Mouse (Mus musculus): ENCODE results near the gene Hccs. TPM values are rescaled to one million over a fixed set of nuclear protein-coding genes. Genes with fewer than 3 reads are reported as not detected.

Gene Hccs
- polyA plus RNA-seq (2015; fragmentation: Nextera tagmentation; extraction: Ambion mirVana): 21.1 and 21.6 TPM in 2 replicates

- Histone ChIP-seq H3K9ac (ENCODE audit: low read length) (peak within 1 kb of the TSS; percentile 64), H3K27me3 (ENCODE audit: control insufficient read depth, insufficient read depth, low read length) (no peaks in the 10 kb centered on the region), H3K4me2 (replicated peaks; ENCODE audit: low read depth) (peak within 1 kb of the TSS; percentile 51), H3K27ac (replicated peaks) (peak within 1 kb of the TSS; percentile 84), H3K4me3 (ENCODE audit: low read depth, low read length) (peak within 1 kb of the TSS; percentile 56), H3K36me3 (ENCODE audit: control insufficient read depth, insufficient read depth, low read length) (no peaks in the 10 kb centered on the region), H3K4me1 (replicated peaks; ENCODE audit: control insufficient read depth, insufficient read depth) (no peaks in the 10 kb centered on the region), H3K9me3 (ENCODE audit: control insufficient read depth, low read length) (no peaks in the 10 kb centered on the region)
- 17% methylated on average over 71 of the region's 97 CpGs for WGBS
- DNase-seq (ENCODE audit: low spot score) (peak; percentile 91), ATAC-seq (ENCODE audit: low FRiP score, low TSS enrichment) (peak; percentile 100)
- no peak for TF ChIP-seq EP300 (optimal IDR thresholded peaks at IDR 0.05)
- no peak for TF ChIP-seq CTCF (IDR thresholded peaks at IDR 0.05; ENCODE audit: low read depth)
These were observed at the start of gene Hccs for GRCm38 (mm10) chrX:169319945-169320667. Gene Hccs (minus strand): TSS chrX:169320372.

- 52% methylated on average over 4 of the region's 4 CpGs for WGBS
- TF ChIP-seq EP300 (optimal IDR thresholded peaks at IDR 0.05) (no peak), CTCF (IDR thresholded peaks at IDR 0.05; ENCODE audit: low read depth) (no peak)
- no peak for DNase-seq (ENCODE audit: low spot score)
These were observed 37.1 kb upstream of the Hccs start for GRCm38 (mm10) chrX:169357146-169357772.

GRCm38 (mm10) chrX:169338213-169338612 is 18.0 kb upstream of the Hccs start:
- Histone ChIP-seq H3K4me1 (replicated peaks; ENCODE audit: control insufficient read depth, insufficient read depth) (no peaks in the 10 kb centered on the region), H3K9me3 (ENCODE audit: control insufficient read depth, low read length) (no peaks in the 10 kb centered on the region), H3K27me3 (ENCODE audit: control insufficient read depth, insufficient read depth, low read length) (no peaks in the 10 kb centered on the region), H3K27ac (replicated peaks) (no peak overlapping the region), H3K4me3 (ENCODE audit: low read depth, low read length) (no peak overlapping the region), H3K9ac (ENCODE audit: low read length) (no peak overlapping the region), H3K36me3 (ENCODE audit: control insufficient read depth, insufficient read depth, low read length) (no peaks in the 10 kb centered on the region), H3K4me2 (replicated peaks; ENCODE audit: low read depth) (no peak overlapping the region)
- no peak for ATAC-seq (ENCODE audit: low FRiP score, low TSS enrichment)
- TF ChIP-seq EP300 (optimal IDR thresholded peaks at IDR 0.05) (no peak), CTCF (IDR thresholded peaks at IDR 0.05; ENCODE audit: low read depth) (no peak)
- DNase-seq (ENCODE audit: low spot score): no peak
- 70% methylated on average over 3 of the region's 3 CpGs for WGBS

More at GRCm38 (mm10) chrX:169357146-169357772, 37.1 kb upstream of the Hccs start:
- no peak for ATAC-seq (ENCODE audit: low FRiP score, low TSS enrichment)
- Histone ChIP-seq H3K27ac (replicated peaks) (no peak overlapping the region), H3K9ac (ENCODE audit: low read length) (no peak overlapping the region), H3K4me3 (ENCODE audit: low read depth, low read length) (no peak overlapping the region), H3K27me3 (ENCODE audit: control insufficient read depth, insufficient read depth, low read length) (no peaks in the 10 kb centered on the region), H3K36me3 (ENCODE audit: control insufficient read depth, insufficient read depth, low read length) (no peaks in the 10 kb centered on the region), H3K4me2 (replicated peaks; ENCODE audit: low read depth) (no peak overlapping the region), H3K9me3 (ENCODE audit: control insufficient read depth, low read length) (no peaks in the 10 kb centered on the region), H3K4me1 (replicated peaks; ENCODE audit: control insufficient read depth, insufficient read depth) (no peaks in the 10 kb centered on the region)

GRCm38 (mm10) chrX:169337559-169337958 is 17.4 kb upstream of the Hccs start:
- Histone ChIP-seq H3K9ac (ENCODE audit: low read length) (no peak overlapping the region), H3K4me2 (replicated peaks; ENCODE audit: low read depth) (no peak overlapping the region), H3K4me3 (ENCODE audit: low read depth, low read length) (no peak overlapping the region), H3K27ac (replicated peaks) (no peak overlapping the region), H3K4me1 (replicated peaks; ENCODE audit: control insufficient read depth, insufficient read depth) (no peaks in the 10 kb centered on the region), H3K36me3 (ENCODE audit: control insufficient read depth, insufficient read depth, low read length) (no peaks in the 10 kb centered on the region), H3K9me3 (ENCODE audit: control insufficient read depth, low read length) (no peaks in the 10 kb centered on the region), H3K27me3 (ENCODE audit: control insufficient read depth, insufficient read depth, low read length) (no peaks in the 10 kb centered on the region)
- TF ChIP-seq CTCF (IDR thresholded peaks at IDR 0.05; ENCODE audit: low read depth) (no peak), EP300 (optimal IDR thresholded peaks at IDR 0.05) (no peak)
- ATAC-seq (ENCODE audit: low FRiP score, low TSS enrichment) (no peak), DNase-seq (ENCODE audit: low spot score) (no peak)

- Histone ChIP-seq H3K9me3 (ENCODE audit: control insufficient read depth, low read length) (no peaks in the 10 kb centered on the region), H3K4me2 (replicated peaks; ENCODE audit: low read depth) (no peak overlapping the region), H3K27ac (replicated peaks) (no peak overlapping the region), H3K27me3 (ENCODE audit: control insufficient read depth, insufficient read depth, low read length) (no peaks in the 10 kb centered on the region), H3K36me3 (ENCODE audit: control insufficient read depth, insufficient read depth, low read length) (no peaks in the 10 kb centered on the region), H3K4me3 (ENCODE audit: low read depth, low read length) (no peak overlapping the region), H3K4me1 (replicated peaks; ENCODE audit: control insufficient read depth, insufficient read depth) (no peaks in the 10 kb centered on the region), H3K9ac (ENCODE audit: low read length) (no peak overlapping the region)
- DNase-seq (ENCODE audit: low spot score) (peak; percentile 40), ATAC-seq (ENCODE audit: low FRiP score, low TSS enrichment) (no peak)
- WGBS: 31% methylated on average over 3 of the region's 3 CpGs
- TF ChIP-seq CTCF (IDR thresholded peaks at IDR 0.05; ENCODE audit: low read depth) (peak; percentile 72), EP300 (optimal IDR thresholded peaks at IDR 0.05) (no peak)
These were observed 12.1 kb upstream of the Hccs start for GRCm38 (mm10) chrX:169332264-169332663.

All from stomach, postnatal 0 days (tissue).